Mouse (Mus musculus) midbrain, embryonic 15.5 days (tissue): ENCODE measurements around the gene Vmn1r55. TPM values are rescaled to one million over a fixed set of nuclear protein-coding genes. Genes with fewer than 3 reads are reported as not detected.

ENCODE experiments used
- ATAC-seq: fragments of 200-750 bp; cut with Nextera tagmentation; replicated peaks from 2 replicates; pipeline ENCODE4 v1.8.0; 2017; ENCODE audit warnings: moderate TSS enrichment
- H3K27ac ChIP-seq: fragments of 300-500 bp; sonication (generic); 2 replicates; pipeline ENCODE4 v1.5.1; 2015; ENCODE audit warnings: mild to moderate bottlenecking, inconsistent platforms
- H3K27me3 ChIP-seq: fragments of 300-500 bp; sonication (generic); replicated peaks from 2 replicates; pipeline ENCODE4 v1.6.1; 2015; ENCODE audit warnings: inconsistent platforms
- H3K36me3 ChIP-seq: fragments of 300-500 bp; sonication (generic); replicated peaks from 2 replicates; pipeline ENCODE4 v1.6.1; 2015; ENCODE audit warnings: inconsistent platforms
- H3K4me1 ChIP-seq: fragments of 300-500 bp; sonication (generic); 2 replicates; pipeline ENCODE4 v1.6.1; 2015; ENCODE audit warnings: inconsistent platforms
- H3K4me2 ChIP-seq: fragments of 300-500 bp; sonication (generic); 2 replicates; pipeline ENCODE4 v1.6.1; 2015; ENCODE audit warnings: inconsistent platforms, mild to moderate bottlenecking, moderate library complexity
- H3K4me3 ChIP-seq: fragments of 300-500 bp; sonication (generic); 2 replicates; pipeline ENCODE4 v1.5.1; 2015; ENCODE audit warnings: mild to moderate bottlenecking, inconsistent platforms
- H3K9ac ChIP-seq: fragments of 300-500 bp; sonication (generic); 2 replicates; pipeline ENCODE4 v1.6.1; 2015; ENCODE audit warnings: mild to moderate bottlenecking, inconsistent platforms
- H3K9me3 ChIP-seq: fragments of 300-500 bp; sonication (generic); 2 replicates; pipeline ENCODE4 v1.6.1; 2016; ENCODE audit warnings: inconsistent platforms
- WGBS: fragments of 180-500 bp; shearing (Covaris S2); methylation state at CpG from one replicate; pipeline ENCODE4 v1.1.7; 2015; ENCODE audit warnings: mixed read lengths; 5-methylcytosine and 5-hydroxymethylcytosine counted together
- polyA plus RNA-seq: library from polyadenylated mRNA; unstranded; fragments of >200 nt; fragmentation: Nextera tagmentation; extraction: Ambion mirVana; gene quantifications from 2 replicates; pipeline ENCODE4 v1.2.1, GENCODE M21; 2015

The Vmn1r55 gene
- polyA plus RNA-seq, 1 experiment from 2014 or later, result 0.03 TPM

GRCm38 (mm10) chr7:5092831-5093510 lies 56.5 kb downstream of the Vmn1r55 start:
- Histone ChIP-seq H3K9me3 (no peaks in the 10 kb centered on the region), H3K4me1 (no peaks in the 10 kb centered on the region), H3K27me3 (no peaks in the 10 kb centered on the region), H3K4me2 (no peak overlapping the region), H3K27ac (no peak overlapping the region), H3K9ac (no peak overlapping the region), H3K4me3 (no peak overlapping the region), H3K36me3 (peaks cover 47% of the 10 kb centered on the region)
- 87% methylated on average over 21 of the region's 21 CpGs for WGBS
- no peak for ATAC-seq

- Histone ChIP-seq H3K4me3 (no peak overlapping the region), H3K4me1 (peaks cover 3% of the 10 kb centered on the region; the same call in 1 of the 2 replicates), H3K9me3 (no peaks in the 10 kb centered on the region), H3K9ac (no peak overlapping the region), H3K27me3 (no peaks in the 10 kb centered on the region), H3K4me2 (no peak overlapping the region), H3K36me3 (peaks cover 42% of the 10 kb centered on the region), H3K27ac (no peak overlapping the region)
- 85% methylated on average over 6 of the region's 6 CpGs for WGBS
- no peak for ATAC-seq
Measured at GRCm38 (mm10) chr7:5092381-5092780, 57.1 kb downstream of the Vmn1r55 start.

- Histone ChIP-seq H3K27me3 (no peaks in the 10 kb centered on the region), H3K36me3 (peaks cover 32% of the 10 kb centered on the region), H3K9ac (no peak overlapping the region), H3K4me3 (no peak overlapping the region), H3K4me1 (peaks cover 6% of the 10 kb centered on the region; the same call in 1 of the 2 replicates), H3K27ac (no peak overlapping the region), H3K4me2 (no peak overlapping the region), H3K9me3 (no peaks in the 10 kb centered on the region)
- no peak for ATAC-seq
- WGBS, result 96% methylated on average over 15 of the region's 15 CpGs
Measured at GRCm38 (mm10) chr7:5091008-5091728, 58.3 kb downstream of the Vmn1r55 start.

- H3K4me2 ChIP-seq, result no peak overlapping the region
- peaks cover 19% of the 10 kb centered on the region for H3K36me3 ChIP-seq
- ATAC-seq, result no peak
- H3K27me3 ChIP-seq, result no peaks in the 10 kb centered on the region
- no peaks in the 10 kb centered on the region for H3K9me3 ChIP-seq
- no peak overlapping the region for H3K9ac ChIP-seq
- 95% methylated on average over 15 of the region's 15 CpGs for WGBS
- H3K4me3 ChIP-seq, result no peak overlapping the region
- H3K27ac ChIP-seq, result no peak overlapping the region
- peaks cover 9% of the 10 kb centered on the region; the same call in 1 of the 2 replicates for H3K4me1 ChIP-seq
Measured at GRCm38 (mm10) chr7:5089853-5090252, 59.6 kb downstream of the Vmn1r55 start.

GRCm38 (mm10) chr7:5087886-5088285 lies 61.6 kb downstream of the Vmn1r55 start:
- ATAC-seq, result no peak
- Histone ChIP-seq H3K9ac (no peak overlapping the region), H3K36me3 (peaks cover 6% of the 10 kb centered on the region)

GRCm38 (mm10) chr7:5086921-5087440 lies 62.5 kb downstream of the Vmn1r55 start:
- Histone ChIP-seq H3K27me3 (no peaks in the 10 kb centered on the region), H3K9ac (no peak overlapping the region), H3K4me1 (peaks cover 22% of the 10 kb centered on the region), H3K27ac (no peak overlapping the region), H3K4me2 (no peak overlapping the region), H3K36me3 (peaks cover 6% of the 10 kb centered on the region), H3K4me3 (no peak overlapping the region), H3K9me3 (no peaks in the 10 kb centered on the region)
- no peak for ATAC-seq
- WGBS, result 77% methylated on average over 5 of the region's 5 CpGs

More at GRCm38 (mm10) chr7:5087886-5088285, 61.6 kb downstream of the Vmn1r55 start:
- no peak overlapping the region for H3K4me2 ChIP-seq
- H3K9me3 ChIP-seq, result no peaks in the 10 kb centered on the region
- 94% methylated on average over 4 of the region's 4 CpGs for WGBS
- H3K4me3 ChIP-seq, result no peak overlapping the region
- no peaks in the 10 kb centered on the region for H3K27me3 ChIP-seq
- H3K27ac ChIP-seq, result no peak overlapping the region
- H3K4me1 ChIP-seq, result peaks cover 15% of the 10 kb centered on the region; the same call in 1 of the 2 replicates

GRCm38 (mm10) chr7:5085512-5085911 lies 64.0 kb downstream of the Vmn1r55 start:
- Histone ChIP-seq H3K4me2 (no peak overlapping the region), H3K27ac (no peak overlapping the region), H3K27me3 (no peaks in the 10 kb centered on the region), H3K4me1 (peaks cover 35% of the 10 kb centered on the region), H3K9me3 (no peaks in the 10 kb centered on the region), H3K4me3 (no peak overlapping the region), H3K36me3 (peaks cover 6% of the 10 kb centered on the region), H3K9ac (no peak overlapping the region)
- WGBS, result 92% methylated on average over 1 of the region's 1 CpGs
- no peak for ATAC-seq

GRCm38 (mm10) chr7:5083325-5084105 lies 66.0 kb downstream of the Vmn1r55 start:
- no peak for ATAC-seq
- Histone ChIP-seq H3K4me3 (no peak overlapping the region), H3K4me2 (no peak overlapping the region), H3K4me1 (peaks cover 35% of the 10 kb centered on the region), H3K9ac (no peak overlapping the region), H3K36me3 (peaks cover 5% of the 10 kb centered on the region; the same call in 1 of the 2 replicates), H3K9me3 (no peaks in the 10 kb centered on the region), H3K27ac (no peak overlapping the region), H3K27me3 (no peaks in the 10 kb centered on the region)
- 95% methylated on average over 18 of the region's 18 CpGs for WGBS

GRCm38 (mm10) chr7:5081939-5082338 lies 67.5 kb downstream of the Vmn1r55 start:
- WGBS, result 95% methylated on average over 2 of the region's 2 CpGs
- Histone ChIP-seq H3K9me3 (no peaks in the 10 kb centered on the region), H3K36me3 (peaks cover 17% of the 10 kb centered on the region; the same call in 1 of the 2 replicates), H3K27ac (no peak overlapping the region), H3K4me3 (peak overlapping the region; percentile 12; the same call in 1 of the 2 replicates), H3K9ac (no peak overlapping the region), H3K4me2 (peak overlapping the region; percentile 84), H3K27me3 (no peaks in the 10 kb centered on the region), H3K4me1 (peaks cover 32% of the 10 kb centered on the region)
- ATAC-seq, result no peak

- peaks cover 30% of the 10 kb centered on the region for H3K4me1 ChIP-seq
- no peak overlapping the region for H3K27ac ChIP-seq
- H3K4me2 ChIP-seq, result peak overlapping the region; percentile 84
- peak overlapping the region; percentile 93 for H3K4me3 ChIP-seq
- H3K36me3 ChIP-seq, result peaks cover 24% of the 10 kb centered on the region
- H3K9ac ChIP-seq, result peak overlapping the region; percentile 95; the same call in 1 of the 2 replicates
- no peaks in the 10 kb centered on the region for H3K9me3 ChIP-seq
- H3K27me3 ChIP-seq, result no peaks in the 10 kb centered on the region
- WGBS, result 72% methylated on average over 6 of the region's 6 CpGs
- no peak for ATAC-seq
Measured at GRCm38 (mm10) chr7:5081241-5081640, 68.2 kb downstream of the Vmn1r55 start.

GRCm38 (mm10) chr7:5080815-5081214 lies 68.7 kb downstream of the Vmn1r55 start:
- H3K9ac ChIP-seq, result peak overlapping the region; percentile 95
- no peak for ATAC-seq
- H3K4me2 ChIP-seq, result peak overlapping the region; percentile 84
- H3K27ac ChIP-seq, result peak overlapping the region; percentile 89; the same call in 1 of the 2 replicates
- no peaks in the 10 kb centered on the region for H3K27me3 ChIP-seq
- H3K4me1 ChIP-seq, result peaks cover 26% of the 10 kb centered on the region
- 20% methylated on average over 6 of the region's 6 CpGs for WGBS
- peaks cover 27% of the 10 kb centered on the region for H3K36me3 ChIP-seq
- no peaks in the 10 kb centered on the region for H3K9me3 ChIP-seq
- peak overlapping the region; percentile 93 for H3K4me3 ChIP-seq
